In genomic region chr4:141534947-141535680, GRCm38 (mm10) we compare ENCODE assay signal across 8 mouse cellular contexts. TPM values are rescaled to one million over a fixed set of nuclear protein-coding genes. Genes with fewer than 3 reads are reported as not detected.
DNase-seq lines count a peak whose midpoint lies in the region; ATAC-seq and TF ChIP-seq lines count a peak whose summit lies in the region.

No protein-coding gene starts in this region.

- H3K9me3 ChIP-seq in embryonic facial prominence, embryonic 11.5 days (replicated peaks; ENCODE audit: control insufficient read depth, low read length) = no peaks in the 10 kb centered on the region
- no peaks in the 10 kb centered on the region for H3K9me3 ChIP-seq in heart, embryonic 10.5 days
- H3K9me3 ChIP-seq in kidney, embryonic 15.5 days (replicated peaks) = no peaks in the 10 kb centered on the region
- no peaks in the 10 kb centered on the region for H3K9me3 ChIP-seq in lung, embryonic 14.5 days (ENCODE audit: low read depth, low read length)
- no peaks in the 10 kb centered on the region for H3K9me3 ChIP-seq in neural tube, embryonic 13.5 days

- DNase-seq in 416B (ENCODE audit: low read depth) = peak; percentile 82
- peak; percentile 51 for DNase-seq in adipocyte (ENCODE audit: low spot score)
- peak; percentile 65 for DNase-seq in embryonic facial prominence, embryonic 11.5 days (ENCODE audit: low spot score)
- DNase-seq in heart, embryonic 10.5 days (ENCODE audit: low spot score) = peak; percentile 89
- peak; percentile 73 for DNase-seq in lung, embryonic 14.5 days
- DNase-seq in testis, postnatal 10 days (ENCODE audit: low spot score) = peak; percentile 68

- H3K4me3 ChIP-seq in embryonic facial prominence, embryonic 11.5 days (ENCODE audit: low read depth, low read length) = peak overlapping the region; percentile 11; the same call in 1 of the 2 replicates
- peak overlapping the region; percentile 98 for H3K4me3 ChIP-seq in heart, embryonic 10.5 days
- H3K4me3 ChIP-seq in kidney, embryonic 15.5 days (replicated peaks) = peak overlapping the region; percentile 86
- H3K4me3 ChIP-seq in lung, embryonic 14.5 days (ENCODE audit: low read depth, low read length) = peak overlapping the region; percentile 90
- peak overlapping the region; percentile 97 for H3K4me3 ChIP-seq in neural tube, embryonic 13.5 days

- H3K27ac ChIP-seq in embryonic facial prominence, embryonic 11.5 days (replicated peaks; ENCODE audit: low read depth, low read length) = no peak overlapping the region
- H3K27ac ChIP-seq in heart, embryonic 10.5 days = peak overlapping the region; percentile 97
- H3K27ac ChIP-seq in kidney, embryonic 15.5 days = peak overlapping the region; percentile 100
- H3K27ac ChIP-seq in lung, embryonic 14.5 days (ENCODE audit: low read depth) = peak overlapping the region; percentile 99; the same call in 1 of the 2 replicates
- peak overlapping the region; percentile 98 for H3K27ac ChIP-seq in neural tube, embryonic 13.5 days (replicated peaks)

- H3K27me3 ChIP-seq in embryonic facial prominence, embryonic 11.5 days (ENCODE audit: control insufficient read depth, insufficient read depth, low read length) = no peaks in the 10 kb centered on the region
- H3K27me3 ChIP-seq in heart, embryonic 10.5 days (ENCODE audit: insufficient read depth, poor library complexity, severe bottlenecking) = no peaks in the 10 kb centered on the region
- no peaks in the 10 kb centered on the region for H3K27me3 ChIP-seq in kidney, embryonic 15.5 days
- H3K27me3 ChIP-seq in lung, embryonic 14.5 days (ENCODE audit: insufficient read depth, low read length) = no peaks in the 10 kb centered on the region
- no peaks in the 10 kb centered on the region for H3K27me3 ChIP-seq in neural tube, embryonic 13.5 days

- 18% methylated on average over 10 of the region's 11 CpGs for WGBS in embryonic facial prominence, embryonic 11.5 days
- 31% methylated on average over 9 of the region's 11 CpGs for WGBS in heart, embryonic 10.5 days
- WGBS in kidney, embryonic 15.5 days = 31% methylated on average over 9 of the region's 11 CpGs
- WGBS in lung, embryonic 14.5 days = 25% methylated on average over 10 of the region's 11 CpGs
- 9% methylated on average over 9 of the region's 11 CpGs for WGBS in neural tube, embryonic 13.5 days

- no peak for ATAC-seq in embryonic facial prominence, embryonic 11.5 days (replicated peaks; ENCODE audit: insufficient number of reproducible peaks, low FRiP score, low TSS enrichment, low read depth)
- ATAC-seq in kidney, embryonic 15.5 days (replicated peaks; ENCODE audit: low FRiP score) = no peak
- no peak for ATAC-seq in lung, embryonic 14.5 days (ENCODE audit: insufficient read depth)
- ATAC-seq in neural tube, embryonic 13.5 days (ENCODE audit: low read depth) = 0 out of 2 replicates have a peak, but pooled peaks have one; percentile 17

- H3K4me2 ChIP-seq in embryonic facial prominence, embryonic 11.5 days (ENCODE audit: low read depth, low read length) = peak overlapping the region; percentile 14; the same call in 1 of the 2 replicates
- H3K4me2 ChIP-seq in kidney, embryonic 15.5 days = peak overlapping the region; percentile 92
- peak overlapping the region; percentile 76 for H3K4me2 ChIP-seq in lung, embryonic 14.5 days
- H3K4me2 ChIP-seq in neural tube, embryonic 13.5 days = peak overlapping the region; percentile 80

- peak; percentile 57 for TF ChIP-seq CTCF in lung, embryonic 14.5 days (IDR thresholded peaks at IDR 0.05; ENCODE audit: low read depth)

- H3K36me3 ChIP-seq in embryonic facial prominence, embryonic 11.5 days (replicated peaks; ENCODE audit: control insufficient read depth, insufficient read depth, low read depth, low read length) = no peaks in the 10 kb centered on the region; the same call in 1 of the 2 replicates
- peaks cover 5% of the 10 kb centered on the region for H3K36me3 ChIP-seq in heart, embryonic 10.5 days
- peaks cover 4% of the 10 kb centered on the region for H3K36me3 ChIP-seq in kidney, embryonic 15.5 days
- H3K36me3 ChIP-seq in lung, embryonic 14.5 days (ENCODE audit: insufficient read depth) = no peaks in the 10 kb centered on the region
- 0 out of 2 replicates have a peak, but pooled peaks cover 3% of the 10 kb centered on the region for H3K36me3 ChIP-seq in neural tube, embryonic 13.5 days

- H3K9ac ChIP-seq in embryonic facial prominence, embryonic 11.5 days (replicated peaks; ENCODE audit: low read length) = no peak overlapping the region
- H3K9ac ChIP-seq in kidney, embryonic 15.5 days = peak overlapping the region; percentile 96; the same call in 1 of the 2 replicates
- H3K9ac ChIP-seq in lung, embryonic 14.5 days = no peak overlapping the region
- peak overlapping the region; percentile 99 for H3K9ac ChIP-seq in neural tube, embryonic 13.5 days

- no peaks in the 10 kb centered on the region for H3K4me1 ChIP-seq in embryonic facial prominence, embryonic 11.5 days (ENCODE audit: control insufficient read depth, insufficient read depth, low read length)
- peaks cover 63% of the 10 kb centered on the region for H3K4me1 ChIP-seq in heart, embryonic 10.5 days
- peaks cover 46% of the 10 kb centered on the region for H3K4me1 ChIP-seq in kidney, embryonic 15.5 days
- peaks cover 10% of the 10 kb centered on the region; the same call in 1 of the 2 replicates for H3K4me1 ChIP-seq in lung, embryonic 14.5 days (ENCODE audit: insufficient read depth)
- H3K4me1 ChIP-seq in neural tube, embryonic 13.5 days (replicated peaks) = peaks cover 60% of the 10 kb centered on the region

RNA-seq across cellular contexts. Expression of gene Spen, which starts 3.3 kb away (rescaled TPM):
- 11.0 and 13.7 TPM in 2 replicates for polyA plus RNA-seq in embryonic facial prominence, embryonic 11.5 days (2014; fragmentation: Nextera tagmentation; extraction: Ambion mirVana)
- polyA plus RNA-seq in heart, embryonic 10.5 days (2016; fragmentation: Nextera tagmentation; extraction: Ambion mirVana) = 6.0 and 8.4 TPM in 2 replicates
- 10.3 and 11.1 TPM in 2 replicates for polyA plus RNA-seq in kidney, embryonic 15.5 days (2015; fragmentation: Nextera tagmentation; extraction: Ambion mirVana)
- 15.4 and 15.9 TPM in 2 replicates for polyA plus RNA-seq in lung, embryonic 14.5 days (2014; fragmentation: Nextera tagmentation; extraction: Ambion mirVana)
- 13.8 and 19.5 TPM in 2 replicates for polyA plus RNA-seq in neural tube, embryonic 13.5 days (2015; fragmentation: Nextera tagmentation; extraction: Ambion mirVana)

Comparison
In these comparisons a context has a peak if more than half of its experiments do, and no peak if none do; other contexts are left out.
1. H3K4me2 ChIP-seq: peak in every context shown above with its lines; median percentile 92 in kidney, embryonic 15.5 days; 80 in neural tube, embryonic 13.5 days; 76 in lung, embryonic 14.5 days; 14 in embryonic facial prominence, embryonic 11.5 days.
2. H3K4me3 ChIP-seq: peak in every context shown above with its lines; median percentile 98 in heart, embryonic 10.5 days; 97 in neural tube, embryonic 13.5 days; 90 in lung, embryonic 14.5 days; 86 in kidney, embryonic 15.5 days; 11 in embryonic facial prominence, embryonic 11.5 days.
3. H3K9ac ChIP-seq: peak in kidney, embryonic 15.5 days (single experiment) and neural tube, embryonic 13.5 days (single experiment); none in embryonic facial prominence, embryonic 11.5 days (single experiment) and lung, embryonic 14.5 days (single experiment).
4. Peak in every context shown above with its lines, with median percentiles within 50 percentile points of each other: DNase-seq.